Mouse (Mus musculus): ENCODE data around the gene Gm38394. TPM values are rescaled to one million over a fixed set of nuclear protein-coding genes. Genes with fewer than 3 reads are reported as not detected.

Gene Gm38394
- polyA plus RNA-seq, 1 experiment from 2014 or later: 3.2 TPM

Other genes starting within 250 kb of the Gm38394 start
- gene Sox13, start 236.9 kb downstream of the Gm38394 start, polyA plus RNA-seq (2015; fragmentation: Nextera tagmentation; extraction: Ambion mirVana): 5.5 and 7.0 TPM in 2 replicates
- 451 and 495 TPM in 2 replicates for gene Snrpe, start 51.0 kb downstream of the Gm38394 start, polyA plus RNA-seq (2015; fragmentation: Nextera tagmentation; extraction: Ambion mirVana)
- not detected in 2 replicates for gene Zbed6, start 433 bp downstream of the Gm38394 start, polyA plus RNA-seq (2015; fragmentation: Nextera tagmentation; extraction: Ambion mirVana)
- gene Lax1, start 28.8 kb upstream of the Gm38394 start, polyA plus RNA-seq (2015; fragmentation: Nextera tagmentation; extraction: Ambion mirVana): 0.44 and 0.66 TPM in 2 replicates
- gene Atp2b4, start 139.7 kb upstream of the Gm38394 start, polyA plus RNA-seq (2015; fragmentation: Nextera tagmentation; extraction: Ambion mirVana): 14.8 and 14.9 TPM in 2 replicates
- gene Optc, start 246.7 kb upstream of the Gm38394 start, polyA plus RNA-seq (2015; fragmentation: Nextera tagmentation; extraction: Ambion mirVana): 1.1 and 1.3 TPM in 2 replicates

Measured in intestine, embryonic 16.5 days (tissue).